Mouse (Mus musculus) heart, adult 18-20 months (tissue): ENCODE measurements at regions not wholly inside any gene's neighbourhood (a gene's known extent, or its start where the extent isn't known, plus 50 kb on each side); places are given as distances from the start of the nearest gene placed in this dataset.

ENCODE experiments used
- DNase-seq, 2 experiments: peaks; one replicate each; pipeline ENCODE4 v3.0.0; 2021 to 2022; ENCODE audit warnings: mixed read lengths in 1 of 2

DNA sequence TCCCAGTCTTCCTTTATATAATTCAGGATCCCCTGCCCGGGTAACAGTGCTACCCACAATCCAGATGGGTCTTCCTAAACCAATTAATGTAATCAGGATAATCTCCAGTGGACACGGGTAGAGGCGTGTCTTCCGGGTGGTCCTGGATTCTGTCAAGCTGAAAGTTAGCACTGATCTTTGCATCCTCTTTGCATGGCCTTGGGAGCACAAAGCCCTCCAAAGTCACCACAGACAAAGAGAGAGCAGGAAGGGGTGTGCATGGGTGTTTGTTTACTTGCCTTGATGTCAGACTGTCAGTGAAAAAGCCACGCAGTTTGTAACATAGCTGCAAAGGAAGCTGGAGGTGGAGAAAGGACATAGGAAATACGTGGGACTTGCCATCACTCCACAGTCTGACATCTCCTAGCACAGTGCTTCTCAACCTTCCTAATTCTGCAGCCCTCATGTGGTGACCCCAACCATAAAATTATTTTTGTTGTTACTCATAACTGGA, 208.0 kb downstream of the Rplp1 start:
- no peak for DNase-seq

DNA sequence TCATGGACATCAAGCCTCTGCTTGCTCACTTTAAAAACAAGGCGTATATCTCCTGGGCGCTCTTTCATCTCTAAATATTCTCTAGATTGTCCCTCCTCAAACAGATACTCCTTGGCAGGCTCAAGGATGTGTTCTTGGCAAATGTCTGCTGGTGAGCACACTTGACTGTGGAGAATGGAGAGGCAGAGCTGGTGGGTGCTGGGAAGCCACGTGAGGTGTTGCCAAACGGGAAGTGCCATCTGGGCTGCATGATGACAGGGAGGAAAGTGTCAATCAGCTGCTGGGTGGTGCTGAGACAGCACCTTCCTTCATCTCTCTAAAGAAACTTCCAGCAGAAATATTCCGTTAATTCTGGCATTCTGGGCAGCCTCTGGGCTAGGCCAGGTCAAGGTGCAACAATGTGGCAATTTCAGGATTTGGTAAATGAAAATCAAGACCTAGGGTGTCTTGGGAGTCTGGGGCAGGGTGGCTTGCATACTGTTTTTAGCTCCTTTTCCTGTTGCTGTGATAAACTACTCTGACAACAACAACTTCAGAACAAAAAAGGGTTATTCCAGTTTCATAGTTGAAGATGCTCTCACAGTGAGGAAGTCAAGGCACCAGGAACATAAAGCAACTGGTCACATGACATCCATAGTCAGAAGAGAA, 208.6 kb downstream of the Rplp1 start:
- peak; percentile 28 to 69 for DNase-seq

DNA sequence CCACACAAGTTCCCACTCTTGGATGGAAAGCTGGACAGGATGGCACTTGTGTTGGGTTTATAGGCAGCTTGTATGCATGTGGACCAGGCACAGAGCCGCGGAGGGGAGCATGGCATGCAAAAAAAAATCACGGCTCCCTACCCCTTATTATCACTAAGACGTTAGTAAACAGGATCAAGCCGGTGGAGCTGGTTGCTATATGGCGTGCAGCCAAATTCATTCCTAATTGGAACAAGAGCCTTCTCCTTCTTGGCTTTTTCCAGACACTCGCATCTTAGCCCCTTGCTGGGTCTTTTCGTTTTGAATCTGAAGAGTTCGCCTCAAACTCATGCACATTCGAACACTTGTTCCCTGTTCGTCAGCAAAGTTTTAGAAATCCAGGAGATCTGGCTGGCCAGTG, 211.0 kb downstream of the Rplp1 start:
- DNase-seq: no peak

DNA sequence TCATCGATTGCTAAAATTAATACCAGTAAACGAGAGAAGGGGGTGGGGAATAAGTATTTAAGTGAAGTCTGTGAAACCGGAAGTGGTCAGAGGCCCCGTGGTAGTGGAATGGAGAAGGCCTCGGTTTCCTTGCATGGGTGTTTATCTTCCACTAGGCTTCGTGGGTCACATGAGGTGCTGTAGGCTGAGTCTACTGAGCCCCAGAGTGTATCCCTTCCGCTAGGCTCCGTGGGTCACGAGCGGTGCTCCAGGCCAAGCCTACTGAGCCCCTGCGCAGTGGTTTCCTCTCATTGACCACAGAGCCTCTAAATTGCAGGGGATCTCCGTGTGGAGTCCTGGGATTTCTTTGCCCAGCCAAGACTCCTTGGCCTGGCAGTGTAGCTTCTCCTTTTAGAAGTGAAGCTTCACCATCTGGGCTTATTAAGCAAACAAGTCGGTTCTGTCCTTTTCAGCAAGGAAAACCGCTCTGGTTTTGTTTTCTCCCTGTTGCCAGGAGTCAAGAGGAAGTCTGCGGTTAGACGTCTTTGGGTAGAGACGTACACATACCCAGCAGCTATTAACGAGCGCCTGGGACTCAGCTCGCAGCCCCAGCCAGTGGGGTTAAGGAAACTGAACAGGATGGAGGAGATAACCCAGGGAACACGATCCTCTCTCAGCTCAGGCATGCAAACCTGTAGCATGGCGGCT, 211.9 kb downstream of the Rplp1 start:
- DNase-seq: peak; percentile 37 to 76

DNA sequence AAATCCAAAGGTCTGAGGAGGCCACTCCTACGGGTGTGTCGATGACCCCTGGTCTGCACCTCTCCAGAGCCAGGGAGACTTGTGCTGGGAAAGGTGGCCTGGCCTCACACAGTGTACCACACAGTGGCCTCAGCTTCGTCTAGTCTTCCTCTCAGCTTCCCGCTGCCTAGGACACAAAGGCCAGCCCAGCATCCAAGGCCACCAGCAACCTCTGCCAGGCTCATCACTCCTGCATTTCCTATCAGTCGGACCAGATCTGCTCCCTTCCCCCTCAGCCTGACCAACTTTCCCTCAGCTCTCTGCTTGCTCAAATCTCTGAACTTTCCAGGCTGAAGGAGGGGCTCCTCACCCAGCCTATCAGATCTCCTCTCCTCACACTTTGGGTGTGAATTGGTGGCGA, 213.8 kb downstream of the Rplp1 start:
- DNase-seq: no peak

DNA sequence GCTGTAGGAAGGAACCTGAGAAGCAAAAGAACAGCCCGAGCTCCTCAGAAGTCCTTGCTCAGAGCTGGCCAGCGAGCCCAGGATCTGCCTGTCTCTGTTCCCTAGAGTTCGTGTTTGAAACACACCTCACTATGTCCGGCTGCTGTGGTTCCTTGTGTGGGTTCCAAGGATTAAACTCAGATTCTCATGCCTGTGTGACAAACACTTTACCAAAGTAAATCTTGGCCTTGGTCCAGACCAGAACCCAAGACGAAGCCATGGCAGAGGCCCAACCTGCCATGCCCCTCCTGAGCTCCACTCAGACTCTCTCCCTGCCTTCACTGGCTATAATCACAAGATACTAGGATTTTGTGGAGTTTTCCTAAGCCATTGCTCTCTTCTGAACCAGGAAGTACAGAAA, 214.7 kb downstream of the Rplp1 start:
- DNase-seq: no peak

DNA sequence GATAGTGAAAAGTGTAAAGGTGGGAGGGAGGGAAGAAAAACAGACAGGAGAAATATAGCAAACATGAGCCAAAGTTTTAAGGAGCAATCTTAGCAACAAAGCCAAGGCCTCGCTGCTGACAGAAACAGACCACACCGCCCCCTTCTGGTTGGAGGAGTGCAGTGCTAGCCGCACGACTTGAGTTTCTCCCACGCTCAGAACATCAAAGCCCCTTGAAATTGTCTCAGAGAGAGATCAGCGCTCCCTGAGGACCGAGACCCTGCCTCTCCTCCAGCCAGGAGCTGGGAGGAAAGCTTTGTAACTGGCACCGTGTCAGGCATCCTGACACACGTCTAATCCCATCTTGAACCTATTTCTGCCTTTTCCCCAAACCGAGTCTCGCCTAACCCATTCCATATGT, 216.4 kb downstream of the Rplp1 start:
- peak; percentile 70 to 87 for DNase-seq

DNA sequence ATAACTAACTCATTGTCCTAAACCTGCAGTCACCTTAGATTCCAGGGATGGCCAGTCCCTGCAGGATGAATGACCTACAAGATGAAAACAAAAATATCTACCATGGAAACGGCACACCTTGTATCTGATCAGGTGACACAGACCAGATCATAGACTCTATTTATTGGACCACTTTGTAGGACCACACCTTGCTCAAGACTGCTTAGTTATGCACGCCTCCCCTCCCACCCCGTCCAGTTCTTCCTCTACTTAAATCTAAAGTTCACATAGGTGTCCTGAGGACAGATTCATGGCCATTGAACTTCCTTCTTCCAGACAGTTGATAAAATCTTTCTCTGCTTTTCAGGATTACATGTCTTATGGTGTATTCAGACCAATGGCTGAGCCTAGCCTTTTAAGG, 217.5 kb downstream of the Rplp1 start:
- no peak for DNase-seq

DNA sequence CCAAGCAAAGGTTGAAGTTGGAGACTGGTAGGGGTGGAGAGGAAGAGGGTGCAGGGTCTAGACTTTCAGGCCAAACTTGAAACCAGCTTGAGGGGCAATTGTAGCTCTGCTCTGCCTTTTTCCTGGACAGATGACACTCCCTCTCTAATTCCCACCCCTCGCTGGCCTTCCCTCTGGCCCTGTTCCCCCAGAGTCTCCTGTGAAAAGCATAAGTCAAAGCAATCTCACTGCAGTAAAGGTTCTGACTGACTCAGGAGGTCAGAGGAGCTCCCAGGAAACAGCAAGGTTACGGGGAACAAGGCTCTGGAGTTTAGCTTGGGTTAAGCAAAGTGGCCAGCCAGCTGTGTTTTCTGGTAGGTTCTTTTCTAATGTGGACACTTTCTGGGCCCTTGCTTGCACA, 218.5 kb downstream of the Rplp1 start:
- DNase-seq: peak in 1 of 2 experiments; percentile 43

DNA sequence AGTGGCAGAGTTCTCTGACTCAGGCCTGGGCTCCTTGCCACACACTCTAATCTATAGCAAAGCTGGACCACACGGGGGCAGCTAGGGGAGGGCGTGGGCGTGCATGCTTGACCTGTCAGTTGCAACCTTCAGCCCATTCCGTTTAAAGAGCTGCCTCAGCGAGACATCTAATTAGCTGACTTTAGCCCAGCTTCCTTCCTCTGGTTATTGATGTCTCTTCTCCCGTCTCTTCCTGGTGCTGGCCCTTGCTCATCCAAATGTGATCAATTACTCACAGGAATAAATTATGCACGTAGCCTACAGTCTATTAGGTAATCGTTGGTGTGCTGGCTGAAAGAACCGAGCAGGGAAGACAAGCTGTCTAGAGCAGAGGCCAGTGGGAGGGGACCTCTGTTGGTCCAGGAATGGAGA, 219.0 kb downstream of the Rplp1 start:
- peak in 1 of 2 experiments; percentile 51 for DNase-seq

DNA sequence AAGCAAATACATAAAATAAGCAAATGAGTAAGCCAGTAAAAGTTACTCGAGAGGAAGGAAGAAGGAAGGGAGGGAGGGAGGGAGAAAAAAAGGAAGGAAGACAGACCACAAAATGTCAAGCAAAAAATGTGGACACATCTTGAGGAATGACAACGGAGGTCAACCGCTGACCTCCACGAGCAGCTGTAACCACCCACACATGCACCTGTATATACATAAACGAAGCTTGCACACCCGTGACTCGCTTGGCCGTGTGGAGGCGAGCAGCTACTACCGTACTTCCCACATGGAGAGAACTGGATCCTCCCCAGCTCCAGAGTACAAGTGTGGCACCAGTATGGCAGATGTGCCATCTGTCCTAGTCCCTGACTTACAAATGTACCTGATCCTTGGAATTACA, 220.1 kb downstream of the Rplp1 start:
- DNase-seq: no peak

DNA sequence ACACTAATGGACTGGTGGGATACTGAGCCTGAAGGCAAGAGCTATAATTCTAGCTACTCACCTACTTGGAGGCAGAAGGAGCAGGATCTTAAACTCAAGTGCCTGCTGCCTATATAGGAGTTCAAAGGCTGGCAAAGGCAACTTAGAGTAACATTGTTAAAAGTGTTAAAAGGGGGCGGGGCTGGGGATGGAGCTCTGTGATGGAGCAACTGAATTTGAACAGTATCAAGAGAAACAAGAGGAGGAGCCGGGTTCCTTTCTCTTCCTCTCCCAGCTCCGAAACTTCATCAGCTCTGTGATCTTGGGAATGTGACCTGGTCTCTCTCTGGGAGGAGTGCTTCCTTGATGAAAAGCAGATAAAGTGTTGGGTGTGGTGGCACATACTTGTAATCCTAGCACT, 223.6 kb downstream of the Rplp1 start:
- DNase-seq: no peak

DNA sequence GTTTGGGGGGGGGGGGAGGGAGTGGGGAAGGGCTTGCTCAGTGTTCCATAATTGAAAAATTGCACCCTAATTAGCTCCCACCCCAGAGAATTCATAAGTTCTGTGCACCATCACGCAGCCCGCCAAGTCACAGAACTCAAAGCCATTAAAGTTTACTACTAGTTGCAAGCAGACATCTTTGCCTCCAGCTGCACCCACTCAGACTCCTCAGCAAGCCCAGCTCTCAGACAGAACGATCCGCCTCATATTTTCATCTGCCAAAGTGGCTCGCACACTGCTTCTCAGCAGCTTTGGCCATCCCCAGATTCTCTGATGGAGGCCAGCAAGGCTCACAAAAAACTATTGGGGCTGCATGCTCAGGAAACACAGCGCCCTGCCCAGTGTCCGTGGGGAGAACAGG, 224.4 kb downstream of the Rplp1 start:
- DNase-seq: peak; percentile 61 to 82

DNA sequence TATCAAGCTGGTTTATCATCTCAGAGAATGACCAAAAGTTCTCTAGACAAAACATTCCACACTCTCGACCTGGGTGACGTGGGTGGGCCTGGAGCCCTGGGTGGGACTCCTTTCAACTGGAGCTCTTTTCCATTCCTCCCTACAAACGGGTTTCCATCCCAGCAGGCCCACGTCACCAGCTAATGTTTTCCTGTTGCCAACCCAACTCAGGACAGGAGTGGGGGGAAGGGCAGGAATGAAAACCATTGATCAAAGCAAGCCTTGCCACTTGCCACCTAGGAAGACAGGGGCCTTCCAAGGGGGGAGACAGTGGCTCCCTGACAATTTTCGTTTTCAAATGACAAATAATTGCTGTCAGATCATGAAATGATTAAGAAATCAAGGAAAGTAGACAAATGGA, 224.8 kb downstream of the Rplp1 start:
- DNase-seq: no peak

DNA sequence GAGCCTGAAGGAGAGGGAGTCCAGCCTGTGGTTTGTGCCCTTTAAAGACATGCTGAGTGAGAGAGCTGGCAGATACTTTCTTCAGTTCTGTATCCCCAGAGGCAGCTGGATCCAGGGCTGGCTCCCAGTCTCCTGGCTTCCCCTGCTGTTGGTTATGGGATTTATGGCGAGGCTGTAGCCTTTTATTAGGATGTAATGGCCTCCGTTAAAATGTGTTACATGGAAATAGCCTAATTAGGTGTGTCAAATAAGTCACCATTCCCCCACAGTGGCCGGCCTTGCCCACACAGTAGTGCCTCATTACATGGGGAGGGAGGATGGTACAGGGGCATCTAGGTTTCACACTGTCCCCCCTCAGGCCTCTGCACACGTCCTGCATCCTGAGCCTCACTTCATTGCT, 230.8 kb downstream of the Rplp1 start:
- DNase-seq: no peak

DNA sequence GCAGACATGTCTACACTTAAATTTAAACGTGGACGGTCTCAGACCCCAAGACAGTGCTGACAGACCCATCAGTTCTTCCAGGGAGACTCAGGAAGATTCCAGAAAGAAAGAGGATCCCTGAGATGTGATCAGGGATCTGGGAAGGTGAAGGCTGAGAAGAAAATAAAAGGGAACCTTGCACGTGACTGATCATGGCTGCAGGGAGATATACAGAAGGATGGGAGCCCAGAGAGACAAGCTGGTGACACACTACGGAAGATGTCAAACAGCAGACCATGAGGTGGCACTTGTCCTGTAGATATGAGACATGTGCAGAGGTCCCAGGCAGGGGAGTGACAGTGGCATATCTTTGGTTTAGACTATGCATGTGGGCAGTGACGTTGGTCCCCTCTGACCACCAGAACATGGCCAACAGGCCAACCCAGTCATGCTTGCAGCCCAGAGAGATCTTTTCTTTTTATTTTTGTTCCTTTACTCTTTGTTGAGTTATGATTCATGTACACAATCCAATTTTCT, 231.5 kb downstream of the Rplp1 start:
- DNase-seq: no peak

DNA sequence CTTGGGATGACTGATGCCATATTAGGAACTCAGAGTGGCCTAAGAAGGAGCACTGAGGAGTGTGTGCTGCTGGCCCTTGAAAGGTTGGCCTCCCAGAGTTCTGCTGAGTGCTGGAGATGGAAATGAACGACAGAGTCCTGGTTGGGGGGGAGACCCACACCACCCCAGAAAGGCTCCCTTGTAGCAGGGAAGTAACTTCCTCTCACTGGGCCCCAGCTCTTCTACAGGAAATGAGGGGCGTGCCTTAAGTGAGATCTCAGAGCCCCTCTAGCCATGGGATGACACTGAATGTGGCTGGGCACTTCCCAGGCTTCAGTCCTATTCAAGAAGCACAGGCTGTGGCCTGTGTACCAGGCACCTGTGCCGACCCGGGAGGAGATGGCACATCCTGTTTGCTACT, 232.0 kb downstream of the Rplp1 start:
- DNase-seq: no peak

DNA sequence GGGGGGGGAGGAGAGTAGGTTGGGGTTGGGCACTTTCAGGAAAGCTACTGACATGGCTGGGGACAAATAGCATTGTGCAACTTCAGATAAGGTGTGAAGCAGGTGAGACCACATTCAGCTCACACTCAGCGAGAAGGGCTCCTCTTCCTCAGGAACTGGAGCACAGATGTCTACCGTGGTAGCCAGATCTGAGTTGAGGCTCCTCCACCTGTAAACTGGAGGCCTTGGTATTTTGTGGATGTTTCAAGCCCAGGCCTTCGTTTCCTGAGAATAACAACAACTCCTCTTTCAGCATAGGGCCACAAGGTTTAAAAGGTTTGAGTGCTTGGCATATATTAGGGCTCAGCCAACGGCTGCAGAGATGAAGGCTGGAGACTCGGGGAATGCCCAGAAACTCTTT, 232.9 kb downstream of the Rplp1 start:
- DNase-seq: no peak

DNA sequence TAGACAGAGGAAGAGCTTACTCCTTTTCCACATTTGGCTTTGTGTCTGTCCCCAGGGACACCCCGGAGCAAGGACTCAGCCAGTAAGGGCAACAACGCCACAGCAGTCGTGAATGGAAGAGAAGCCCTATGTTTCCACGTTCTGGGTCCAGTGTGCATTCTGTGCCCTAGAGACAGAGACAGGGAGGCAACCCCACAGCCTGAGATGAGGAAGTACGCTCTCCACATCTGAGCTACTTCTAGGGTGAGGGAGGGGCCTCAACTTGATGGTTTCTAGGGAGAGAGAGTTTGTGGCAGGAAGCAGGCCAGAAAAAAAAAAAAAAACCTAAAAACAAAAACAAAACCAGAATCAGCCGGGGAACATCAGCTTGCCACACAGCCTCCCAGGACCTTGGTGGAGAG, 233.4 kb downstream of the Rplp1 start:
- DNase-seq: peak in 1 of 2 experiments; percentile 42

DNA sequence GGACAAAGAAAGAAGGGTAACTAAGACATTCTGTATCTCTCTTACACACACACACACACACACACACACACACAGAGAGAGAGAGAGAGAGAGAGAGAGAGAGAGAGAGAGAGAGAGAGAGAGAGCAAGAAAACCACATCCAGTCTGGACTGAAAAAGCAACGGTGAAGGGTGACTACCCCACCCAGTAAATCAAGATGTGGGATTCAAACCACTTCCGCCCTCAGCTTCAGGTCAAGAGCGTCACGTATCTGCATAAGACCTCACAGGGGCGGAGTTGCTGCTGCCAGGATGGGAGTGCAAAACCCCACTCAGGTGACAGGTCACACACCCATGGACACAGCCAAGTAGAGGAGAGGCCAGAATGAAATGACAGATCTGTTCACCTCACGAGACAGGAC, 234.7 kb downstream of the Rplp1 start:
- peak in 1 of 2 experiments; percentile 29 for DNase-seq

DNA sequence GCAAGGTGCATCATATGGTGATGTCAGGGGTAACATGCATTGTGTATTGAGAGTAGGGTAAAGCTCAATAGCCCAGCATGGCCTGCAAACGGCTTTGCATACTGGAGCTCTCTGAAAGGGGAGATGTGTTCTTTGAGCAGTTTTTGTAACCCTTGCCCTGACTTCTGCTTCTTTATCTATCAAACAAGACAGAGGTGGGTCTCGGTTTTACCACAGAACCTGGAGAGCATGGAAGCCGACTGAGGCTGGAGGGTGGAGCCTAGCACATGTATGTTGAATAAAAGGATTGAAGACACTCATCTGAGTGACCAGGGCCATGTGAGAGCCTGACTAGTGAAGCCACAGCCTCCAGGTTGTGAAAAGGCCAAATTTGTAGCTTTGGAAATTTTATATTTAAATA, 236.7 kb downstream of the Rplp1 start:
- no peak for DNase-seq

DNA sequence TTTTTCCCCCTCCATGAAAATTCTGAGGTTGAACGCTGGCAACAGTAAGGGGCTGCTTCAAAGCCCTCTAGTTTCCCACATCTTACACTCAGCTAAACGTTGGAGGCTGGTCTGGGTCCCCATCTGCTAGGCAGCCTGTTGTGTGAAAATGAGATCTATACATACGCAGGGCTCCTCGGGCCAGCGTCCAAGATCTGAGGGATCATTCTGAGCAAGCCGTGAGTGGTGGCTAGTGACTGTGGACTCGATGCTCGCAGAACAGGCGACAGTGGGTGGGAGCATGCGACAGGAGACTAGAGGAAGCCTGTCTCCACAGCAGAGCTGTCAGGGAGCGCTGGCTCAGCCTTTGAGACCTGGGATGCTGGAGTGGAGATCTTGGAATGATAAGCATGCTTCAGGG, 237.3 kb downstream of the Rplp1 start:
- no peak for DNase-seq

DNA sequence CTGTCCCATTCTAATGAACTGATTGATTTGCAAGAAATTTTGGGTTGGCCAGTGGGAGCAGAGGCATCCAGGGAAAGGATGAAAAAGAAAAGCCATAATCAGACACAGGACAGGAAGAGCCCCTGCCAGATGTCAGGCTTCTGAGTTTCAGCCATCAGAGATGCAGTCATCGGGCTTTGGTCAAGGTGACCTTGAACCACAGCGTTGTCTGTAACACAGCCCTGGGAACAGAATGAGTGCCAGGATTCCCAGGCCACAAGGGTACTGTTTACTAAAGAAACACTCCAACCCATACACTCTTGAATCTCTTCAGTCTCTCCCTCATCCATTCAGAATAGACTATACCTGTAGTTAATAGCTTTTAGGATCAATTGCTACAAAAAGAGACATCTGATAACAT, 239.0 kb downstream of the Rplp1 start:
- no peak for DNase-seq
